Mouse (Mus musculus) embryonic facial prominence, embryonic 15.5 days (tissue): ENCODE results near the gene Dhodh. TPM values are rescaled to one million over a fixed set of nuclear protein-coding genes. Genes with fewer than 3 reads are reported as not detected.

Source experiments
- ATAC-seq: fragments of 200-750 bp; cut with Nextera tagmentation; 2 replicates; pipeline ENCODE4 v1.8.0; 2017; ENCODE audit warnings: low read depth, moderate TSS enrichment; ENCODE audit not compliant: insufficient number of reproducible peaks, low FRiP score, low TSS enrichment
- H3K27ac ChIP-seq: fragments of 300-500 bp; sonication (generic); replicated peaks from 2 replicates; pipeline ENCODE4 v1.5.1; 2015; ENCODE audit warnings: mild to moderate bottlenecking, inconsistent platforms
- H3K27me3 ChIP-seq: fragments of 300-500 bp; sonication (generic); 2 replicates; pipeline ENCODE4 v1.6.1; 2015; ENCODE audit warnings: inconsistent platforms
- H3K36me3 ChIP-seq: fragments of 300-500 bp; sonication (generic); 2 replicates; pipeline ENCODE4 v1.6.1; 2015; ENCODE audit warnings: mild to moderate bottlenecking, inconsistent platforms
- H3K4me1 ChIP-seq: fragments of 300-500 bp; sonication (generic); 2 replicates; pipeline ENCODE4 v1.6.1; 2015; ENCODE audit warnings: inconsistent platforms
- H3K4me2 ChIP-seq: fragments of 300-500 bp; sonication (generic); replicated peaks from 2 replicates; pipeline ENCODE4 v1.6.1; 2015; ENCODE audit warnings: mild to moderate bottlenecking, inconsistent platforms
- H3K4me3 ChIP-seq: fragments of 300-500 bp; sonication (generic); replicated peaks from 2 replicates; pipeline ENCODE4 v1.5.1; 2015; ENCODE audit warnings: mild to moderate bottlenecking, inconsistent platforms
- H3K9ac ChIP-seq: fragments of 300-500 bp; sonication (generic); 2 replicates; pipeline ENCODE4 v1.6.1; 2015; ENCODE audit warnings: inconsistent platforms
- H3K9me3 ChIP-seq: fragments of 300-500 bp; sonication (generic); replicated peaks from 2 replicates; pipeline ENCODE4 v1.6.1; 2016; ENCODE audit warnings: inconsistent platforms
- WGBS: fragments of 180-500 bp; shearing (Covaris S2); methylation state at CpG from one replicate; pipeline ENCODE4 v1.1.7; 2015; 5-methylcytosine and 5-hydroxymethylcytosine counted together
- polyA plus RNA-seq: library from polyadenylated mRNA; unstranded; fragments of >200 nt; fragmentation: Nextera tagmentation; extraction: Ambion mirVana; gene quantifications from 2 replicates; pipeline ENCODE4 v1.2.1, GENCODE M21; 2015

The Dhodh gene
- polyA plus RNA-seq, 1 experiment from 2014 or later: 40.9 TPM

- Histone ChIP-seq H3K27ac (no peak overlapping the region), H3K4me1 (no peaks in the 10 kb centered on the region), H3K36me3 (no peaks in the 10 kb centered on the region), H3K9me3 (no peaks in the 10 kb centered on the region), H3K4me3 (no peak overlapping the region), H3K9ac (no peak overlapping the region), H3K27me3 (no peaks in the 10 kb centered on the region), H3K4me2 (no peak overlapping the region)
- ATAC-seq: no peak
- WGBS: 82% methylated on average over 3 of the region's 3 CpGs
These were observed 7.1 kb upstream of the Dhodh start for GRCm38 (mm10) chr8:109615569-109615968.

GRCm38 (mm10) chr8:109614243-109615210, 6.1 kb upstream of the Dhodh start, which contains the start of gene Pkd1l3:
Gene Pkd1l3 (plus strand): TSS chr8:109614517.
- H3K36me3 ChIP-seq: no peaks in the 10 kb centered on the region
- no peaks in the 10 kb centered on the region for H3K9me3 ChIP-seq
- ATAC-seq: no peak
- WGBS: 60% methylated on average over 27 of the region's 27 CpGs
- no peak within 1 kb of the TSS for H3K4me3 ChIP-seq
- H3K27ac ChIP-seq: no peak within 1 kb of the TSS
- H3K9ac ChIP-seq: no peak within 1 kb of the TSS
- H3K4me1 ChIP-seq: no peaks in the 10 kb centered on the region
- H3K4me2 ChIP-seq: no peak within 1 kb of the TSS
- no peaks in the 10 kb centered on the region for H3K27me3 ChIP-seq

GRCm38 (mm10) chr8:109609153-109609502, 655 bp upstream of the Dhodh start:
- no peaks in the 10 kb centered on the region for H3K27me3 ChIP-seq
- no peak overlapping the region for H3K9ac ChIP-seq
- no peak for ATAC-seq
- peak overlapping the region; percentile 65 for H3K4me3 ChIP-seq
- peak overlapping the region; percentile 58 for H3K4me2 ChIP-seq
- H3K4me1 ChIP-seq: peaks cover 12% of the 10 kb centered on the region
- no peaks in the 10 kb centered on the region for H3K9me3 ChIP-seq
- peak overlapping the region; percentile 98 for H3K27ac ChIP-seq
- WGBS: 13% methylated on average over 5 of the region's 5 CpGs
- peaks cover 13% of the 10 kb centered on the region for H3K36me3 ChIP-seq

GRCm38 (mm10) chr8:109607650-109608049, 823 bp downstream of the Dhodh start:
- no peak overlapping the region for H3K27ac ChIP-seq
- 9% methylated on average over 12 of the region's 12 CpGs for WGBS
- H3K4me2 ChIP-seq: peak overlapping the region; percentile 58

GRCm38 (mm10) chr8:109606725-109607124, 1.7 kb downstream of the Dhodh start:
- H3K36me3 ChIP-seq: peaks cover 33% of the 10 kb centered on the region
- no peak overlapping the region for H3K27ac ChIP-seq
- no peaks in the 10 kb centered on the region for H3K27me3 ChIP-seq
- H3K4me1 ChIP-seq: peaks cover 12% of the 10 kb centered on the region
- 76% methylated on average over 2 of the region's 2 CpGs for WGBS
- ATAC-seq: no peak
- no peak overlapping the region for H3K4me2 ChIP-seq
- H3K9ac ChIP-seq: no peak overlapping the region
- no peak overlapping the region for H3K4me3 ChIP-seq
- H3K9me3 ChIP-seq: no peaks in the 10 kb centered on the region

More at GRCm38 (mm10) chr8:109607650-109608049, 823 bp downstream of the Dhodh start:
- Histone ChIP-seq H3K9ac (peak overlapping the region; percentile 27), H3K27me3 (no peaks in the 10 kb centered on the region), H3K4me1 (peaks cover 12% of the 10 kb centered on the region), H3K4me3 (peak overlapping the region; percentile 65), H3K9me3 (no peaks in the 10 kb centered on the region), H3K36me3 (peaks cover 28% of the 10 kb centered on the region)
- ATAC-seq: no peak

- ATAC-seq: no peak
- H3K4me1 ChIP-seq: no peaks in the 10 kb centered on the region
- peaks cover 52% of the 10 kb centered on the region for H3K36me3 ChIP-seq
- no peak overlapping the region for H3K27ac ChIP-seq
- H3K4me3 ChIP-seq: no peak overlapping the region
- H3K9me3 ChIP-seq: no peaks in the 10 kb centered on the region
- no peak overlapping the region for H3K9ac ChIP-seq
- H3K4me2 ChIP-seq: no peak overlapping the region
- 49% methylated on average over 8 of the region's 8 CpGs for WGBS
- no peaks in the 10 kb centered on the region for H3K27me3 ChIP-seq
These were observed 12.6 kb downstream of the Dhodh start for GRCm38 (mm10) chr8:109595854-109596253.

- H3K9me3 ChIP-seq: no peaks in the 10 kb centered on the region
- peaks cover 40% of the 10 kb centered on the region for H3K36me3 ChIP-seq
- H3K27ac ChIP-seq: no peak overlapping the region
- no peaks in the 10 kb centered on the region for H3K4me1 ChIP-seq
- H3K4me3 ChIP-seq: no peak overlapping the region
- no peaks in the 10 kb centered on the region for H3K27me3 ChIP-seq
- no peak overlapping the region for H3K9ac ChIP-seq
- no peak for ATAC-seq
- WGBS: 72% methylated on average over 6 of the region's 6 CpGs
- no peak overlapping the region for H3K4me2 ChIP-seq
These were observed 15.2 kb downstream of the Dhodh start for GRCm38 (mm10) chr8:109593117-109593788.

GRCm38 (mm10) chr8:109592164-109592563, 16.3 kb downstream of the Dhodh start:
- Histone ChIP-seq H3K9me3 (no peaks in the 10 kb centered on the region), H3K36me3 (peaks cover 38% of the 10 kb centered on the region), H3K4me2 (no peak overlapping the region), H3K4me1 (no peaks in the 10 kb centered on the region), H3K27ac (no peak overlapping the region), H3K27me3 (no peaks in the 10 kb centered on the region), H3K4me3 (no peak overlapping the region), H3K9ac (no peak overlapping the region)
- 90% methylated on average over 5 of the region's 5 CpGs for WGBS
- no peak for ATAC-seq

GRCm38 (mm10) chr8:109591367-109591766, 17.1 kb downstream of the Dhodh start:
- H3K9me3 ChIP-seq: no peaks in the 10 kb centered on the region
- WGBS: 87% methylated on average over 3 of the region's 3 CpGs
- no peak overlapping the region for H3K9ac ChIP-seq
- no peaks in the 10 kb centered on the region for H3K27me3 ChIP-seq
- no peak overlapping the region for H3K4me2 ChIP-seq
- no peak overlapping the region for H3K4me3 ChIP-seq
- H3K36me3 ChIP-seq: peaks cover 38% of the 10 kb centered on the region
- H3K27ac ChIP-seq: no peak overlapping the region
- no peaks in the 10 kb centered on the region for H3K4me1 ChIP-seq
- no peak for ATAC-seq

- no peaks in the 10 kb centered on the region for H3K27me3 ChIP-seq
- no peak overlapping the region for H3K4me3 ChIP-seq
- H3K9me3 ChIP-seq: no peaks in the 10 kb centered on the region
- H3K27ac ChIP-seq: no peak overlapping the region
- no peak overlapping the region for H3K9ac ChIP-seq
- no peaks in the 10 kb centered on the region for H3K4me1 ChIP-seq
- H3K36me3 ChIP-seq: peaks cover 38% of the 10 kb centered on the region
- no peak overlapping the region for H3K4me2 ChIP-seq
- ATAC-seq: no peak
- WGBS: 83% methylated on average over 9 of the region's 9 CpGs
These were observed 17.6 kb downstream of the Dhodh start for GRCm38 (mm10) chr8:109590901-109591300.

GRCm38 (mm10) chr8:109586972-109587504, 21.4 kb downstream of the Dhodh start:
- H3K4me2 ChIP-seq: no peak overlapping the region
- no peaks in the 10 kb centered on the region for H3K4me1 ChIP-seq
- no peak overlapping the region for H3K4me3 ChIP-seq
- 54% methylated on average over 7 of the region's 7 CpGs for WGBS
- ATAC-seq: peak; percentile 19; the same call in 1 of the 2 replicates
- no peak overlapping the region for H3K27ac ChIP-seq
- no peaks in the 10 kb centered on the region for H3K27me3 ChIP-seq
- no peak overlapping the region for H3K9ac ChIP-seq
- H3K9me3 ChIP-seq: no peaks in the 10 kb centered on the region
- peaks cover 5% of the 10 kb centered on the region for H3K36me3 ChIP-seq
